Mouse (Mus musculus): ENCODE results near the gene BC030870. TPM values are rescaled to one million over a fixed set of nuclear protein-coding genes. Genes with fewer than 3 reads are reported as not detected.

Gene BC030870
- total and polyA plus RNA-seq, 2 experiments = not detected

DNA sequence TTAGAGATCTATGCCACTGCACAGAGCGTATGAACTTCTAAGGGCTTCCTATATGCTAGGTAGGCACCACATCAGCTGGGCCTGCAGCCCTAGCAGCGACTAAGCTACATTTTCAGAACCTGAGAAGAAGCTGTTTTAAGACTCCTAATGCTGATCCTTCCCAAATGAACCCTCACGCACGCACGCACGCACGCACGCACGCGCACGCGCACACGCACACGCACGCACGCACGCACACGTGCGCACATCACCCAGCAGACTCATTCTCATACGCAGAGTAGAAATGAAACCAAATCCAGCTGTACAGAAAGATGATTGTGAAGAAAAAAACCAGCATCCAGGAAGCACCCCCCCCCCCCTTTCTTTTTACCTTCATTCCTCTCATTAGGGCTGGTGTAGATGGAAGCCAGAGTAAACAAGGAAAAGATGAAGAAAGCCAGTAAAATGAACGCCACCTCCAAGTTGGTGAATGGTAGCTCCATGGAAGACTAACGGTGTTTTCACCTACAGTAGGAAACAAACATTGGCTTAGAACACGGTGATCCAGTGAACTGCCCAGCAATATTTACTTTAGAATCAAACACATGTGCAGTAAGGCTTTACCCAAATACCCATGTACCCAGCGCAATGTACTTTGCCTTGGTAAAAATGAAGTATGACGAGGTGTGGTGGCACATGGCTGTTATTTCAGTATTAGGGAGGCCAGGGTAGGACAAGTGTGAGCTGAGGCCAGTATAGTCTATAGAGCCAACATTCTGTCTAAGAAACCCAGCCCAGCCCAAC lies 21.2 kb downstream of the BC030870 start:
- Histone ChIP-seq H3K9ac (ENCODE audit: low read depth, low read length) (no peak overlapping the region), H3K4me1 (ENCODE audit: control insufficient read depth, insufficient read depth, low read length) (no peaks in the 10 kb centered on the region; the same call in 1 of the 2 replicates)
- peak; percentile 18 for DNase-seq (ENCODE audit: extremely low read depth, low read depth, low spot score)

DNA sequence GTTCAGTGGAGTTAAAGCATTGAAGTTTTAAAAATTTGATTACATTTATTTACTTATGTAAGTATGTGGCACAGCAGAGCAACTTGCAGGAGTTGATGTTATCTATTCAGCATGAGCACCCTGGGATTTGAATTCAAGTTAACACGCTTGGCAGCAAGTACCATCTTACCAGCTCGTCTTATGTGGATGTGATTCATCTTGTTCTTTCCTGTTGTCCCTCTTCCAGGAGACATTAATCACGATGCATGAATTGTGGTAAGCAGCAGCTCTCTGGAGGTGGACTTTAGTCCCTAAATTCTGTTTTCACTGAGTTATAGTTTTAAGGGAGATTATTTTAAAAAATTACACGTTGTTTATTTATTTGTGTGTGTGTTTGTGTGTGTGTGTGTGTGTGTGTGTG lies 25.3 kb downstream of the BC030870 start:
- H3K27ac ChIP-seq (replicated peaks; ENCODE audit: insufficient read depth, low read depth, low read length) = no peak overlapping the region
- WGBS = 54% methylated on average over 4 of the region's 4 CpGs
- H3K36me3 ChIP-seq (ENCODE audit: control insufficient read depth, insufficient read depth, low read length) = no peaks in the 10 kb centered on the region
- H3K4me3 ChIP-seq (ENCODE audit: insufficient read depth, low read depth, low read length) = no peak overlapping the region
- no peak overlapping the region for H3K9ac ChIP-seq (ENCODE audit: low read depth, low read length)
- H3K27me3 ChIP-seq (ENCODE audit: control insufficient read depth, insufficient read depth, low read length) = no peaks in the 10 kb centered on the region
- TF ChIP-seq POLR2A (IDR thresholded peaks at IDR 0.05; ENCODE audit: extremely low read depth, insufficient read depth, low read length) (no peak), CTCF (IDR thresholded peaks at IDR 0.05; ENCODE audit: low read depth, low read length) (no peak)
- H3K4me1 ChIP-seq (ENCODE audit: control insufficient read depth, insufficient read depth, low read length) = no peaks in the 10 kb centered on the region; the same call in 1 of the 2 replicates
- no peak for DNase-seq (ENCODE audit: extremely low read depth, low read depth, low spot score)
- H3K79me2 ChIP-seq (ENCODE audit: control insufficient read depth, insufficient read depth, low read length) = no peaks in the 10 kb centered on the region

More for the DNA sequence above, 21.2 kb downstream of the BC030870 start:
- Histone ChIP-seq H3K36me3 (ENCODE audit: control insufficient read depth, insufficient read depth, low read length) (no peaks in the 10 kb centered on the region), H3K27ac (replicated peaks; ENCODE audit: insufficient read depth, low read depth, low read length) (no peak overlapping the region), H3K4me3 (ENCODE audit: insufficient read depth, low read depth, low read length) (no peak overlapping the region), H3K79me2 (ENCODE audit: control insufficient read depth, insufficient read depth, low read length) (no peaks in the 10 kb centered on the region), H3K27me3 (ENCODE audit: control insufficient read depth, insufficient read depth, low read length) (no peaks in the 10 kb centered on the region)
- TF ChIP-seq POLR2A (IDR thresholded peaks at IDR 0.05; ENCODE audit: extremely low read depth, insufficient read depth, low read length) (no peak), CTCF (IDR thresholded peaks at IDR 0.05; ENCODE audit: low read depth, low read length) (no peak)
- 84% methylated on average over 25 of the region's 25 CpGs for WGBS

DNA sequence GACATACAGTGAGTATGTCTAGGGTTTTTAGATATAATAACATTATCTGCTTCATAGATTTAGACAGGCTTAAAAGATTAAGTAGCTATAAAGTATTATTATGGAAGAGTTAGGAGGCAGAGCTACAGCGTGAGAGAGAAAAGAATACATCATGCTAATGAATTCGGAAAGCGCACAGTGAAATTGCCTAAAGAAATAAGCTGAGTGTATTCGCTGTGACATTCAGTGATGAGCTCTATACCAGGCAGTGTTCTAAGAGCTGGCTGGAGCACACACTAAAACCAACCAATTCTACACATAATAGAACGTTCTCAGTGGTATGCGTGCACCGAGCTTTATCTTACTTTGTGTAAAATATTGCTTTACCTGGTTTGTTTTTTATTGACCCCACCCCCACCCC lies 25.7 kb downstream of the BC030870 start:
- DNase-seq (ENCODE audit: extremely low read depth, low read depth, low spot score) = no peak
- Histone ChIP-seq H3K36me3 (ENCODE audit: control insufficient read depth, insufficient read depth, low read length) (no peaks in the 10 kb centered on the region), H3K27me3 (ENCODE audit: control insufficient read depth, insufficient read depth, low read length) (no peaks in the 10 kb centered on the region), H3K27ac (replicated peaks; ENCODE audit: insufficient read depth, low read depth, low read length) (no peak overlapping the region), H3K4me1 (ENCODE audit: control insufficient read depth, insufficient read depth, low read length) (no peaks in the 10 kb centered on the region; the same call in 1 of the 2 replicates), H3K9ac (ENCODE audit: low read depth, low read length) (no peak overlapping the region), H3K79me2 (ENCODE audit: control insufficient read depth, insufficient read depth, low read length) (no peaks in the 10 kb centered on the region), H3K4me3 (ENCODE audit: insufficient read depth, low read depth, low read length) (no peak overlapping the region)
- no peak for TF ChIP-seq POLR2A (IDR thresholded peaks at IDR 0.05; ENCODE audit: extremely low read depth, insufficient read depth, low read length)
- TF ChIP-seq CTCF (IDR thresholded peaks at IDR 0.05; ENCODE audit: low read depth, low read length) = no peak
- WGBS = 90% methylated on average over 7 of the region's 7 CpGs

DNA sequence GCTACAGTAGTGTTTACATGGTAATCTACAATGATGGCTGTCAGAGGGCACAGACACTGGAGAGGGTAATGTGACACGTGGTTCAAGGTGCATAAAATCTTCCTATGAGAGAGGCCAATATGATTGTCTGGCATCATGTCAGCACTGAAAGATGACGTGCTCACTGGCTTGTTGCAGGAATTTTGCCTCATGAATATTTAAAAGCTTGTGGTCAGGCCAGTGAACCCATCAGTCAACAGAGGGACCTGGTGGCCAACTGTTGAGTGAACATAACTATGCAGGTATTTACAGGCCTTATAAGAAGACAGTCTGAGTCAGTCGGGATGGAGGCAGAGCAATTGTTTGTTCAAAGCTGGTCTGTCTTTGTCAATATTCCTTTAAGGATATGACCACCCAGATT lies 29.6 kb downstream of the BC030870 start:
- H3K4me3 ChIP-seq (ENCODE audit: insufficient read depth, low read depth, low read length) = no peak overlapping the region
- 45% methylated on average over 3 of the region's 3 CpGs for WGBS
- no peak for DNase-seq (ENCODE audit: extremely low read depth, low read depth, low spot score)
- no peak overlapping the region for H3K27ac ChIP-seq (replicated peaks; ENCODE audit: insufficient read depth, low read depth, low read length)
- no peaks in the 10 kb centered on the region for H3K36me3 ChIP-seq (ENCODE audit: control insufficient read depth, insufficient read depth, low read length)
- H3K27me3 ChIP-seq (ENCODE audit: control insufficient read depth, insufficient read depth, low read length) = no peaks in the 10 kb centered on the region
- H3K79me2 ChIP-seq (ENCODE audit: control insufficient read depth, insufficient read depth, low read length) = no peaks in the 10 kb centered on the region
- no peaks in the 10 kb centered on the region for H3K4me1 ChIP-seq (ENCODE audit: control insufficient read depth, insufficient read depth, low read length)
- no peak overlapping the region for H3K9ac ChIP-seq (ENCODE audit: low read depth, low read length)
- TF ChIP-seq POLR2A (IDR thresholded peaks at IDR 0.05; ENCODE audit: extremely low read depth, insufficient read depth, low read length) = no peak
- no peak for TF ChIP-seq CTCF (IDR thresholded peaks at IDR 0.05; ENCODE audit: low read depth, low read length)

DNA sequence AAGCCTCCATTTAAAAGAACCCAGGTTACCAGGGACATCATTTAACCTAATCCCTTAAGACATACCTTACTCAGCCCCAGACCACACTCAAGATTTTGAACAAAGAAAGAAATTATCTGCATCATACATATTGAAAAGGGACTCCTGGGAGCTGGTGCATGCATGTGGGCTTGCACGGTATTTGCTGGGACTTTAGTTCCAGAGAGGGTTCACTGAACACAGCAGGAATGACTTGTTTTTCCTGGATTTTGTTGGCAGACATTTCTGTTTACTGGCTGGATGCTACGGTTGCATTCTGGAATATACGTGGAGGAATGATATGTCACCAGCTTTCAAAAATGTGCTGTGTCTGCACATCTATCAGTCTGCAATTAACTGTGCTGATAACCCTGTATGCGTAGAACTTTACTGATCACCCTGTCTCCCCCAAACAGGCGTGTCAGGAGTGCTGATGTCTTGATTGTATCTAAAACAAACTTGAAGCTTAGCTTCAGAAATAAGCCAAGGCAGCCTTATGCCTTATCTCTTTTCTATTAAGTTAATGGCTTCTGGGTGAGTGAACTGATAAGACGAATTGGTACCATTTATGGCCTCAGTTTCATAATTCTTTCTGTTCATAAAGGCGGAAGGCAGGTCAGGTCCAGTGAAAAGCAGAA lies 31.5 kb downstream of the BC030870 start:
- H3K36me3 ChIP-seq (ENCODE audit: control insufficient read depth, insufficient read depth, low read length) = no peaks in the 10 kb centered on the region
- TF ChIP-seq CTCF (IDR thresholded peaks at IDR 0.05; ENCODE audit: low read depth, low read length) (no peak), POLR2A (IDR thresholded peaks at IDR 0.05; ENCODE audit: extremely low read depth, insufficient read depth, low read length) (no peak)
- no peaks in the 10 kb centered on the region for H3K4me1 ChIP-seq (ENCODE audit: control insufficient read depth, insufficient read depth, low read length)
- peak; percentile 23 for DNase-seq (ENCODE audit: extremely low read depth, low read depth, low spot score)
- WGBS = 56% methylated on average over 7 of the region's 7 CpGs
- no peaks in the 10 kb centered on the region for H3K79me2 ChIP-seq (ENCODE audit: control insufficient read depth, insufficient read depth, low read length)
- no peaks in the 10 kb centered on the region for H3K27me3 ChIP-seq (ENCODE audit: control insufficient read depth, insufficient read depth, low read length)
- no peak overlapping the region for H3K4me3 ChIP-seq (ENCODE audit: insufficient read depth, low read depth, low read length)
- H3K9ac ChIP-seq (ENCODE audit: low read depth, low read length) = no peak overlapping the region
- no peak overlapping the region for H3K27ac ChIP-seq (replicated peaks; ENCODE audit: insufficient read depth, low read depth, low read length)

DNA sequence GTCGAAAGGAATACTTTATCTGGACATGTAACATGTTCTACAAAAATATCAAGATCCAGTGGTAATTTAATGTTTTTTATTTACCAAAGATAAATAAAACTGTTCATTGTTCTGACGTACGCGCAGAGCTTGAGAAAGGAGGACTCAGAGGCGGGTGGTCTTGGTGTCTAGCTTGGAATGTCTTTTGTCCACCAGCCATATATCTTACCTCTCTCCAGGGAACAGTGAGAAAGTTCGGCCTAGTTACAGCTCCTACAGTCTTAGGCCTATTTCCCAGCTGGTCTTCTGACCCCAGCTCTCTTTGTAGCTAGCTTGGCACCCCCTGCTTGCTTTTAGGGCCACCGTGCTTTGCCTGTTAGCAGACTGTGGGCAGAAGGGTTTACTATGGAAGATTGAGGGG lies 39.6 kb downstream of the BC030870 start:
- TF ChIP-seq CTCF (IDR thresholded peaks at IDR 0.05; ENCODE audit: low read depth, low read length) (no peak), POLR2A (IDR thresholded peaks at IDR 0.05; ENCODE audit: extremely low read depth, insufficient read depth, low read length) (no peak)
- 77% methylated on average over 7 of the region's 7 CpGs for WGBS
- no peak for DNase-seq (ENCODE audit: extremely low read depth, low read depth, low spot score)

More for the DNA sequence above, 39.6 kb downstream of the BC030870 start:
- no peak overlapping the region for H3K4me3 ChIP-seq (ENCODE audit: insufficient read depth, low read depth, low read length)
- H3K27me3 ChIP-seq (ENCODE audit: control insufficient read depth, insufficient read depth, low read length) = no peaks in the 10 kb centered on the region
- H3K36me3 ChIP-seq (ENCODE audit: control insufficient read depth, insufficient read depth, low read length) = no peaks in the 10 kb centered on the region
- H3K27ac ChIP-seq (replicated peaks; ENCODE audit: insufficient read depth, low read depth, low read length) = no peak overlapping the region
- no peak overlapping the region for H3K9ac ChIP-seq (ENCODE audit: low read depth, low read length)
- H3K4me1 ChIP-seq (ENCODE audit: control insufficient read depth, insufficient read depth, low read length) = no peaks in the 10 kb centered on the region
- no peaks in the 10 kb centered on the region for H3K79me2 ChIP-seq (ENCODE audit: control insufficient read depth, insufficient read depth, low read length)

Data from liver, adult 2 months (tissue).